8 mouse cellular contexts compared by ENCODE assay signal in genomic region chr4:83486117-83486901, GRCm38 (mm10). TPM values are rescaled to one million over a fixed set of nuclear protein-coding genes. Genes with fewer than 3 reads are reported as not detected.
A peak's percentile ranks its signal among the peaks of the same experiment; 100 is the strongest.
DNase-seq lines count a peak whose midpoint lies in the region; ATAC-seq and TF ChIP-seq lines count a peak whose summit lies in the region.

Psip1 (minus strand) TSS chr4:83486459.

- ATAC-seq in forebrain, embryonic 15.5 days (replicated peaks) = peak; percentile 95
- ATAC-seq in neutrophil, adult 5-6 weeks (ENCODE audit: extremely low read depth, insufficient number of reproducible peaks, low FRiP score, poor library complexity, severe bottlenecking) = peak; percentile 87

- WGBS in forebrain, embryonic 15.5 days = under 1% methylated on average over 70 of the region's 86 CpGs
- WGBS in lung, adult 2 months = under 1% methylated on average over 70 of the region's 86 CpGs

- intact Hi-C loops in heart, postnatal 25 days (cut with DNase I) = loop anchor here (2.0 kb wide), 1 partner anchor 68 kb away; no protein-coding TSS in a partner anchor

- no peak for TF ChIP-seq CTCF in lung, adult 2 months (IDR thresholded peaks at IDR 0.05; ENCODE audit: insufficient read depth, low read length)

- peak; percentile 89 for DNase-seq in ES-CJ7 (ENCODE audit: low read depth, low spot score)
- peak; percentile 91 for DNase-seq in cerebellum, adult 11 months
- peak; percentile 57 for DNase-seq in heart, postnatal 25 days (ENCODE audit: low spot score)
- peak; percentile 84 to 92 for DNase-seq in layer of hippocampus, adult 18-20 months (ENCODE audit: low spot score in 2 of 2)
- DNase-seq in lung, adult 2 months = peak; percentile 87
- DNase-seq in thymus, adult 18-20 months = peak; percentile 82 to 88

- peaks cover 20% of the 10 kb centered on the region for H3K36me3 ChIP-seq in forebrain, embryonic 15.5 days

- peak within 1 kb of the TSS; percentile 100 for H3K27ac ChIP-seq in forebrain, embryonic 15.5 days (replicated peaks)

- H3K9me3 ChIP-seq in forebrain, embryonic 15.5 days = no peaks in the 10 kb centered on the region

- H3K4me2 ChIP-seq in forebrain, embryonic 15.5 days (replicated peaks) = peak within 1 kb of the TSS; percentile 70

- TF ChIP-seq POLR2A in lung, adult 2 months (IDR thresholded peaks at IDR 0.05; ENCODE audit: borderline replicate concordance, extremely low read depth, low read depth, low read length) = peak; percentile 36; the same call in 1 of the 2 replicates

- peak within 1 kb of the TSS; percentile 94 for H3K9ac ChIP-seq in forebrain, embryonic 15.5 days (replicated peaks)

- peaks cover 32% of the 10 kb centered on the region for H3K4me1 ChIP-seq in forebrain, embryonic 15.5 days
- H3K4me1 ChIP-seq in lung, adult 2 months (ENCODE audit: control insufficient read depth, insufficient read depth, low read length) = no peaks in the 10 kb centered on the region; the same call in 1 of the 2 replicates

- peak within 1 kb of the TSS; percentile 98 for H3K4me3 ChIP-seq in forebrain, embryonic 15.5 days
- peak within 1 kb of the TSS; percentile 75 for H3K4me3 ChIP-seq in lung, adult 2 months (replicated peaks; ENCODE audit: extremely low read depth, low read depth, low read length)

- H3K27me3 ChIP-seq in forebrain, embryonic 15.5 days = no peaks in the 10 kb centered on the region

RNA-seq across cellular contexts. Expression of gene Psip1, which starts in this region (rescaled TPM):
- 290 and 317 TPM in 2 replicates for polyA plus RNA-seq in forebrain, embryonic 15.5 days (2015; fragmentation: Nextera tagmentation; extraction: Ambion mirVana)
- total RNA-seq in heart, postnatal 25 days (2021) = 10 to 100 TPM; 15.9 to 19.5 TPM
- 100 to 1,000 TPM; 204 to 211 TPM for total RNA-seq in layer of hippocampus, adult 18-20 months (2021)
- polyA plus RNA-seq in lung, adult 2 months (2012; rRNA removed) = 18.0 and 24.0 TPM in 2 replicates
- 149 and 154 TPM in 2 replicates for total RNA-seq in neutrophil, adult 5-6 weeks (2017)

Comparison
In these comparisons a context has a peak if more than half of its experiments do, and no peak if none do; other contexts are left out.
1. Peak in every context shown above with its lines: DNase-seq, ATAC-seq, H3K4me3 ChIP-seq and H3K27ac ChIP-seq.
2. RNA of gene Psip1 (polyA plus RNA-seq): 290 to 317 TPM in forebrain, embryonic 15.5 days; 18.0 to 24.0 TPM in lung, adult 2 months; every median in the first group is over 10 times any median in the second.